In the genomic region with DNA sequence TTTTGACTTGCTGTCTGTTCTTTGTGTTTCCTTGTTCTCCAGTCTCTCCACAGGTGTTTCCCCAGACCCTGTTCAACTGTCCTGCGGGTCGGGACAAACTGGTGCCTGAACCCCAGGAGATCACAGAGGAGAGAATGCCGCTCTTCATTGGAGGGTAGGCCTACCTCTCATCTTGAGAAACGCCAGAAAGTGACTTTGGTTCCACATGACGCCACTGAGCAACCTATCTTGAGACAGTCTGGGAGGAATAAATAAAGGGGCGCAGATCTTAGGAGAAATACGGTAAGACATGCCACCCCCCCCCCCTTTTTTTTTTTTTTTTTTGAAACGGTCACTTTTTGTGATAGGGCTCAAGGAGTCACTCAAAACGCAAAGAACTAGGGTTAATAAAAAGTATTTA, we compare ENCODE assay signal across 8 mouse cellular contexts. TPM values are rescaled to one million over a fixed set of nuclear protein-coding genes. Genes with fewer than 3 reads are reported as not detected.
DNase-seq lines count a peak whose midpoint lies in the region; ATAC-seq lines count a peak whose summit lies in the region.
"Had no signal": no experiment of that assay in that cellular context is flagged by ENCODE, and none has a peak within 500 bp of the region (broad histone marks: within the 10 kb centered on the region; RNA-seq: fewer than 3 reads in every experiment).

No protein-coding gene starts in this region.

- no peaks in the 10 kb centered on the region for H3K36me3 ChIP-seq in lung, embryonic 15.5 days
- H3K36me3 ChIP-seq in embryonic facial prominence, embryonic 14.5 days (ENCODE audit: control insufficient read depth, insufficient read depth, low read length), result no peaks in the 10 kb centered on the region
- no peaks in the 10 kb centered on the region for H3K36me3 ChIP-seq in intestine, embryonic 16.5 days (ENCODE audit: control insufficient read depth, insufficient read depth, low read length)
- no peaks in the 10 kb centered on the region for H3K36me3 ChIP-seq in midbrain, embryonic 13.5 days

- peak overlapping the region; percentile 50 for H3K4me3 ChIP-seq in lung, embryonic 15.5 days
- H3K4me3 ChIP-seq in embryonic facial prominence, embryonic 14.5 days (ENCODE audit: low read depth, low read length), result peak overlapping the region; percentile 52
- peak overlapping the region; percentile 53 for H3K4me3 ChIP-seq in intestine, embryonic 16.5 days (ENCODE audit: low read length)
- peak overlapping the region; percentile 64 for H3K4me3 ChIP-seq in midbrain, embryonic 13.5 days (replicated peaks)

- no peaks in the 10 kb centered on the region for H3K4me1 ChIP-seq in lung, embryonic 15.5 days
- H3K4me1 ChIP-seq in embryonic facial prominence, embryonic 14.5 days (ENCODE audit: control insufficient read depth, insufficient read depth, low read length), result no peaks in the 10 kb centered on the region
- no peaks in the 10 kb centered on the region; the same call in 1 of the 2 replicates for H3K4me1 ChIP-seq in intestine, embryonic 16.5 days (ENCODE audit: control insufficient read depth, insufficient read depth, low read length)
- H3K4me1 ChIP-seq in midbrain, embryonic 13.5 days (replicated peaks), result peaks cover 7% of the 10 kb centered on the region; the same call in 1 of the 2 replicates

- peak; percentile 27; the same call in 1 of the 2 replicates for ATAC-seq in lung, embryonic 15.5 days (ENCODE audit: borderline replicate concordance, extremely low read depth, low FRiP score, low TSS enrichment)
- peak; percentile 26; the same call in 1 of the 2 replicates for ATAC-seq in embryonic facial prominence, embryonic 14.5 days (ENCODE audit: low read depth)
- ATAC-seq in intestine, embryonic 16.5 days, result no peak
- peak; percentile 62 for ATAC-seq in midbrain, embryonic 13.5 days

- no peaks in the 10 kb centered on the region for H3K27me3 ChIP-seq in lung, embryonic 15.5 days
- H3K27me3 ChIP-seq in embryonic facial prominence, embryonic 14.5 days (replicated peaks; ENCODE audit: control insufficient read depth, insufficient read depth, low read length), result no peaks in the 10 kb centered on the region
- no peaks in the 10 kb centered on the region for H3K27me3 ChIP-seq in intestine, embryonic 16.5 days (replicated peaks; ENCODE audit: control insufficient read depth, insufficient read depth, low read length)
- no peaks in the 10 kb centered on the region for H3K27me3 ChIP-seq in midbrain, embryonic 13.5 days

- no peak for DNase-seq in lung, postnatal 4 days
- peak; percentile 47 for DNase-seq in cerebellum, adult 11-12 months
- DNase-seq in embryonic facial prominence, embryonic 14.5 days (ENCODE audit: low spot score), result peak; percentile 4
- DNase-seq in urinary bladder, postnatal 14 days (ENCODE audit: low spot score), result no peak

- WGBS in lung, embryonic 15.5 days, result 3% methylated on average over 9 of the region's 9 CpGs
- WGBS in embryonic facial prominence, embryonic 14.5 days, result 3% methylated on average over 9 of the region's 9 CpGs
- 5% methylated on average over 9 of the region's 9 CpGs for WGBS in intestine, embryonic 16.5 days
- WGBS in midbrain, embryonic 13.5 days, result under 1% methylated on average over 9 of the region's 9 CpGs

- H3K9me3 ChIP-seq in lung, embryonic 15.5 days, result no peaks in the 10 kb centered on the region
- H3K9me3 ChIP-seq in embryonic facial prominence, embryonic 14.5 days (ENCODE audit: control insufficient read depth, low read length), result no peaks in the 10 kb centered on the region
- no peaks in the 10 kb centered on the region for H3K9me3 ChIP-seq in intestine, embryonic 16.5 days (ENCODE audit: control insufficient read depth, low read length)
- no peaks in the 10 kb centered on the region for H3K9me3 ChIP-seq in midbrain, embryonic 13.5 days

- no peak overlapping the region for H3K9ac ChIP-seq in lung, embryonic 15.5 days
- H3K9ac ChIP-seq in embryonic facial prominence, embryonic 14.5 days (ENCODE audit: low read depth, low read length), result peak overlapping the region; percentile 64
- no peak overlapping the region for H3K9ac ChIP-seq in intestine, embryonic 16.5 days (ENCODE audit: low read depth, low read length)
- peak overlapping the region; percentile 76 for H3K9ac ChIP-seq in midbrain, embryonic 13.5 days (replicated peaks)

- H3K27ac ChIP-seq in lung, embryonic 15.5 days, result no peak overlapping the region
- no peak overlapping the region for H3K27ac ChIP-seq in embryonic facial prominence, embryonic 14.5 days (replicated peaks; ENCODE audit: low read depth, low read length)
- H3K27ac ChIP-seq in intestine, embryonic 16.5 days (ENCODE audit: low read length), result no peak overlapping the region
- H3K27ac ChIP-seq in midbrain, embryonic 13.5 days, result peak overlapping the region; percentile 91

- peak overlapping the region; percentile 84 for H3K4me2 ChIP-seq in lung, embryonic 15.5 days
- H3K4me2 ChIP-seq in embryonic facial prominence, embryonic 14.5 days (ENCODE audit: low read depth, low read length), result peak overlapping the region; percentile 85
- H3K4me2 ChIP-seq in intestine, embryonic 16.5 days (ENCODE audit: low read depth, low read length), result peak overlapping the region; percentile 67
- peak overlapping the region; percentile 66 for H3K4me2 ChIP-seq in midbrain, embryonic 13.5 days (replicated peaks)

RNA-seq across cellular contexts. Expression of a gene that starts 11.4 kb away (rescaled TPM):
- polyA plus RNA-seq in lung, embryonic 15.5 days (2015; fragmentation: Nextera tagmentation; extraction: Ambion mirVana), result not detected in 2 replicates
- not detected in 2 replicates for polyA plus RNA-seq in embryonic facial prominence, embryonic 14.5 days (2014; fragmentation: Nextera tagmentation; extraction: Ambion mirVana)
- not detected in 2 replicates for polyA plus RNA-seq in intestine, embryonic 16.5 days (2015; fragmentation: Nextera tagmentation; extraction: Ambion mirVana)
- not detected in 2 replicates for polyA plus RNA-seq in midbrain, embryonic 13.5 days (2015; fragmentation: Nextera tagmentation; extraction: Ambion mirVana)
- polyA plus RNA-seq: large intestine, adult 2 months had no signal

RNA-seq across cellular contexts. Expression of a gene that starts 28.2 kb away (rescaled TPM):
- 0.17 and 0.19 TPM in 2 replicates for polyA plus RNA-seq in lung, embryonic 15.5 days (2015; fragmentation: Nextera tagmentation; extraction: Ambion mirVana)
- not detected in 2 replicates for polyA plus RNA-seq in embryonic facial prominence, embryonic 14.5 days (2014; fragmentation: Nextera tagmentation; extraction: Ambion mirVana)
- not detected in 2 replicates for polyA plus RNA-seq in intestine, embryonic 16.5 days (2015; fragmentation: Nextera tagmentation; extraction: Ambion mirVana)
- polyA plus RNA-seq in midbrain, embryonic 13.5 days (2015; fragmentation: Nextera tagmentation; extraction: Ambion mirVana), result 0.28 and 0.36 TPM in 2 replicates
- polyA plus RNA-seq: large intestine, adult 2 months had no signal

RNA-seq across cellular contexts. Expression of a gene that starts 42.5 kb away (rescaled TPM):
- polyA plus RNA-seq in lung, embryonic 15.5 days (2015; fragmentation: Nextera tagmentation; extraction: Ambion mirVana), result 15.1 and 15.8 TPM in 2 replicates
- 10.6 and 12.4 TPM in 2 replicates for polyA plus RNA-seq in embryonic facial prominence, embryonic 14.5 days (2014; fragmentation: Nextera tagmentation; extraction: Ambion mirVana)
- polyA plus RNA-seq in intestine, embryonic 16.5 days (2015; fragmentation: Nextera tagmentation; extraction: Ambion mirVana), result 9.7 and 10.6 TPM in 2 replicates
- polyA plus RNA-seq in midbrain, embryonic 13.5 days (2015; fragmentation: Nextera tagmentation; extraction: Ambion mirVana), result 29.3 and 31.1 TPM in 2 replicates

RNA-seq across cellular contexts. Expression of a gene that starts 53.7 kb away (rescaled TPM):
- polyA plus RNA-seq in lung, embryonic 15.5 days (2015; fragmentation: Nextera tagmentation; extraction: Ambion mirVana), result not detected in 2 replicates
- not detected in 2 replicates for polyA plus RNA-seq in embryonic facial prominence, embryonic 14.5 days (2014; fragmentation: Nextera tagmentation; extraction: Ambion mirVana)
- polyA plus RNA-seq in intestine, embryonic 16.5 days (2015; fragmentation: Nextera tagmentation; extraction: Ambion mirVana), result not detected in 2 replicates
- polyA plus RNA-seq in midbrain, embryonic 13.5 days (2015; fragmentation: Nextera tagmentation; extraction: Ambion mirVana), result not detected in 2 replicates
- polyA plus RNA-seq: large intestine, adult 2 months had no signal

RNA-seq across cellular contexts. Expression of a gene that starts 56.6 kb away (rescaled TPM):
- 177 and 178 TPM in 2 replicates for polyA plus RNA-seq in lung, embryonic 15.5 days (2015; fragmentation: Nextera tagmentation; extraction: Ambion mirVana)
- polyA plus RNA-seq in embryonic facial prominence, embryonic 14.5 days (2014; fragmentation: Nextera tagmentation; extraction: Ambion mirVana), result 95.5 and 103 TPM in 2 replicates
- 129 and 139 TPM in 2 replicates for polyA plus RNA-seq in intestine, embryonic 16.5 days (2015; fragmentation: Nextera tagmentation; extraction: Ambion mirVana)
- 111 and 115 TPM in 2 replicates for polyA plus RNA-seq in midbrain, embryonic 13.5 days (2015; fragmentation: Nextera tagmentation; extraction: Ambion mirVana)

Comparison
In these comparisons a context has a peak if more than half of its experiments do, and no peak if none do; other contexts are left out.
1. H3K9ac ChIP-seq: peak in embryonic facial prominence, embryonic 14.5 days (single experiment) and midbrain, embryonic 13.5 days (single experiment); none in lung, embryonic 15.5 days (single experiment) and intestine, embryonic 16.5 days (single experiment).
2. DNase-seq: peak in cerebellum, adult 11-12 months (single experiment) and embryonic facial prominence, embryonic 14.5 days (single experiment); none in lung, postnatal 4 days (0 of 2) and urinary bladder, postnatal 14 days (single experiment).
3. Peak in every context shown above with its lines, with median percentiles within 50 percentile points of each other: H3K4me2 ChIP-seq and H3K4me3 ChIP-seq.